Mouse (Mus musculus): ENCODE measurements around the gene Mrpl37. TPM values are rescaled to one million over a fixed set of nuclear protein-coding genes. Genes with fewer than 3 reads are reported as not detected.

Mrpl37 gene
- polyA plus RNA-seq, 1 experiment = 17.7 TPM

DNA sequence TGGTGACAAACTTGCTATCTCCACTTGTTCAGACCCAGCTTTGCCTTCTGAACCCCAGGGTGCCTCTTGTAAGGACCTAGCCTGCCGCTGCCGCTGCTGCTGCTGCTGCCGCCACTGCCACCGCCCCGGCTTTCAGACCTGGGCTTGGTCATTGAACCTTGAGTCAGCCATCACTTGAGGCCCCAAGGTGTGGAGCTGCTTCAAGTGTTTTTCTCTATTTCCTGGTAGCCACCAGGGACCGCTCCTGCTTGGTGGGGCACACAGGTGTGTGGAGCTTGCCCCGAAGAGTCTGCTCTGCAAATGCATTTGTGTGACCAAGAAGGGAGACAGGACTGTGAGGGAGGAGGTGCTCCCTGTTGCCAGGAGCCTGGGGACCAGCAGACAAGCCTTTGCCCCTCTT lies 41.8 kb downstream of the Mrpl37 start:
- H3K9me3 ChIP-seq = no peaks in the 10 kb centered on the region
- H3K27me3 ChIP-seq (replicated peaks) = no peaks in the 10 kb centered on the region
- H3K4me1 ChIP-seq = peaks cover 42% of the 10 kb centered on the region
- no peak overlapping the region for H3K4me3 ChIP-seq (replicated peaks)
- no peak for TF ChIP-seq FLI1 (IDR thresholded peaks at IDR 0.05; ENCODE audit: low read length)
- TF ChIP-seq GATA1 (IDR thresholded peaks at IDR 0.05; ENCODE audit: borderline replicate concordance, low read length) = no peak
- H3K36me3 ChIP-seq (replicated peaks; ENCODE audit: low read length) = peaks cover 41% of the 10 kb centered on the region

DNA sequence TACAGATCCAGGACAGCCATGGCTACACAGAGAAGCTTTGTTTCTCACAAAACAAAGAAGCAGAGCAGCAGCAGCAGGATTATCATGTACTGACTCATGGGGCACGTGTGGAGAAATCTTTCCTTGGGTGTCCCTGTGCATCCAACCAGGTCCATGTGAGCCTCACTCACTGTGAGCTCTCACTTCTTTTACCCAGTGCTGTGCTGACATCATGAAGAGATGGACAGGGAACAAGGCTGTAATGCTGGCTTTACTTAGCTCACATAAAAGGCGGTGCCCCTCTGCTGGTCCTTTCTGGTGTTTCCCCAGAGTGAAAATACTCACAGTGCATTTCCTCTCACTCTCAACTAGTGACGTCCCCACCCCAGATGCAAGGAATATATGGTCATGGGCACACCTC lies 45.2 kb downstream of the Mrpl37 start:
- peaks cover 56% of the 10 kb centered on the region for H3K4me1 ChIP-seq
- H3K27me3 ChIP-seq (replicated peaks) = no peaks in the 10 kb centered on the region
- TF ChIP-seq GATA1 (IDR thresholded peaks at IDR 0.05; ENCODE audit: borderline replicate concordance, low read length) = no peak
- TF ChIP-seq FLI1 (IDR thresholded peaks at IDR 0.05; ENCODE audit: low read length) = no peak
- no peaks in the 10 kb centered on the region for H3K9me3 ChIP-seq
- peaks cover 13% of the 10 kb centered on the region for H3K36me3 ChIP-seq (replicated peaks; ENCODE audit: low read length)
- H3K4me3 ChIP-seq (replicated peaks) = no peak overlapping the region

DNA sequence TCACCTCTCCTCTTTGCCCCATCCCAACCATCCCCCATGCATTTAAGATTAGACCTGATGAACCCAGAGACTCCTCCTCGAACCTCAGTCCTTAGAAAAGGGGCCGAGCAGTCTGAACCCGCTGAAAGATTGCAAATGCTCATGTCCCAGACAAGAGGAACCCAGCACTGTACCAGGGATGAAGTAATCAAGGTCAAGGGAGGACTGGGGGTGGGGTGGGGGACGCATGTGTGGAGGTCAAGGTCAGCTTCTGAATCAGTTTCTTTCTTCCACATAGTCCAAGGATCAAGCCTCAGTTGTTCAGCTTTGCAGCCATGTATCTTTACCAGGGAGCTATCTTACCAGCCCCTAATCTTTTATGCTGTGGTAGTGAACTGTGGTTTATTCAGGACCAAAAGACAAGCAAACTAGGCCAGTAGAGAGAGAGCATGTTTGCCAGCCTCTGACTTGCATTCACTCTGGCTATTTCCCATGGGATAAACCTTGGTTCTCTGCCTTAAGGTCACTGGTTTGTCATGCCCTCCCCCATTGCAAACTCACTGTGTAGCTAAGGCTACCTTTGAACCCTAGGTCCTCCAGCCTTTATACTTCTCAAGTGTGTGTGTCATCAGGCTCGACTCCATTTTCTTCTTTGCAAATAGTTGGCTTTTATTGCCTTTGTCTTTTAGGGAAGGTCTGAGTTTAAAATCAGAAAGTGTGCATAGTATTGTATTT lies 46.2 kb downstream of the Mrpl37 start:
- no peak for TF ChIP-seq GATA1 (IDR thresholded peaks at IDR 0.05; ENCODE audit: borderline replicate concordance, low read length)
- no peak for TF ChIP-seq FLI1 (IDR thresholded peaks at IDR 0.05; ENCODE audit: low read length)
- no peaks in the 10 kb centered on the region for H3K9me3 ChIP-seq
- H3K4me3 ChIP-seq (replicated peaks) = no peak overlapping the region
- peaks cover 60% of the 10 kb centered on the region for H3K4me1 ChIP-seq
- H3K36me3 ChIP-seq (replicated peaks; ENCODE audit: low read length) = peaks cover 20% of the 10 kb centered on the region
- H3K27me3 ChIP-seq (replicated peaks) = peaks cover 4% of the 10 kb centered on the region

DNA sequence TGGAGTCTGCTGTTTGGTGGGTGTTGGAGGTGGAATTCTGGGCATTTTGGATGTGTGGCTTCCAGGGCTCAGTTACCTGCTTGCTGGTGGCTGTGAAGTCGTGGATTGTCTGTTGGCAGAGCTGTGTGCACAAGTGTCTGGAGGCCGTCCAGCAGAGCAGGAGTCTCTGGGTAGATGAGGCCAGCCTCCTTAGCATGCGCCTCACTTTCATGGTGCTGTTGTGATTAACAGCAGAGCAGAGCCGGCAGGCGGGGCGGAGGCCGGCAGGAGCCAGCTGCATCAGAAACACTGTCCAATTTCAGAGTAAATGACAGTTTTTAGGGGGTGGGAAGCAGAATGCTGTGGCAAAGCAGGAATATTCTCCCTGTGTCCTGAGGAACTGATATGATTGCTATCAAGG lies 47.6 kb downstream of the Mrpl37 start:
- no peak for TF ChIP-seq GATA1 (IDR thresholded peaks at IDR 0.05; ENCODE audit: borderline replicate concordance, low read length)
- TF ChIP-seq FLI1 (IDR thresholded peaks at IDR 0.05; ENCODE audit: low read length) = no peak
- Histone ChIP-seq H3K36me3 (replicated peaks; ENCODE audit: low read length) (peaks cover 25% of the 10 kb centered on the region), H3K9me3 (no peaks in the 10 kb centered on the region), H3K27me3 (replicated peaks) (peaks cover 4% of the 10 kb centered on the region), H3K4me1 (peaks cover 51% of the 10 kb centered on the region), H3K4me3 (replicated peaks) (no peak overlapping the region)

DNA sequence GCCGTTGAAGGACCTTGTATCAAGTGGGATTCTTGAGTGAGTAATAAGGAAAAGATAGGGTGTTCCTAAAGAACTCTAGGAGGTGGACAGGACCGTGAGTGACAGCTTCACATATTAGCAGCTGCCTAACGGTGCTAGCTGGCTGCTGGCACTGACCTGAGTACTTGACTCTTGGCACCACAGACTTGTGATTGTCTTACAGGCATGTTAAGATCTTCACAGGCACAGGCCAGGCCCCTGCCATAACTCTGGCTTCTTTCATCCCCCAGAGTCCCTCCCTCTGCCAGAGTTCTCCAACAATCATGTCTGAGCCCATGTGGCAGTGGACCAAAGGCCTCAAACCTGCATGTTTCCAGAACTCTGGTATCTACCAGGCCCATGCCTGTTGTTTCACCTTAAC lies 48.1 kb downstream of the Mrpl37 start:
- TF ChIP-seq GATA1 (IDR thresholded peaks at IDR 0.05; ENCODE audit: borderline replicate concordance, low read length) (no peak), FLI1 (IDR thresholded peaks at IDR 0.05; ENCODE audit: low read length) (no peak)
- peaks cover 28% of the 10 kb centered on the region for H3K36me3 ChIP-seq (replicated peaks; ENCODE audit: low read length)
- no peak overlapping the region for H3K4me3 ChIP-seq (replicated peaks)
- no peaks in the 10 kb centered on the region for H3K9me3 ChIP-seq
- H3K4me1 ChIP-seq = peaks cover 52% of the 10 kb centered on the region
- H3K27me3 ChIP-seq (replicated peaks) = peaks cover 4% of the 10 kb centered on the region

DNA sequence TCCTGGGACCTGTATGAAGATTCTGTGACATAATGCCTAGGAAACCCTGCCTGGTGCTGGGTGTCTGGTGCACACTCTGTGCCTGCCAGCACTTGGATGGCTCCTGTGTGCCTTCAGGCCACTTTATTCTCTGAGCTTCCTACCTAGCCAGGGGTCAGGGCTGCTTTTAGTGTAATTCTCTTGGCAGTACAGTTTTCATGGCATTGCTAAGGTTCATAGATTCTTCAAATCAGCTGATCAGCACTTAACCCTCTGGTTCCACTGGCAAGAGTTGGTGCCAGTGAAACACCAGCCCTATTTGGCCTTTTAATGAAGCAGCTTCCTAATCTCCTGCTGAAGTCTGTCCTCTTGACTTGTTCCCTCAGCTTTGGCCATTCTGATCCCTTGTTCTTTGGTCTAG lies 49.4 kb downstream of the Mrpl37 start:
- H3K9me3 ChIP-seq = no peaks in the 10 kb centered on the region
- H3K4me1 ChIP-seq = peaks cover 45% of the 10 kb centered on the region
- peaks cover 4% of the 10 kb centered on the region for H3K27me3 ChIP-seq (replicated peaks)
- TF ChIP-seq GATA1 (IDR thresholded peaks at IDR 0.05; ENCODE audit: borderline replicate concordance, low read length) = no peak
- H3K4me3 ChIP-seq (replicated peaks) = no peak overlapping the region
- H3K36me3 ChIP-seq (replicated peaks; ENCODE audit: low read length) = peaks cover 27% of the 10 kb centered on the region

DNA sequence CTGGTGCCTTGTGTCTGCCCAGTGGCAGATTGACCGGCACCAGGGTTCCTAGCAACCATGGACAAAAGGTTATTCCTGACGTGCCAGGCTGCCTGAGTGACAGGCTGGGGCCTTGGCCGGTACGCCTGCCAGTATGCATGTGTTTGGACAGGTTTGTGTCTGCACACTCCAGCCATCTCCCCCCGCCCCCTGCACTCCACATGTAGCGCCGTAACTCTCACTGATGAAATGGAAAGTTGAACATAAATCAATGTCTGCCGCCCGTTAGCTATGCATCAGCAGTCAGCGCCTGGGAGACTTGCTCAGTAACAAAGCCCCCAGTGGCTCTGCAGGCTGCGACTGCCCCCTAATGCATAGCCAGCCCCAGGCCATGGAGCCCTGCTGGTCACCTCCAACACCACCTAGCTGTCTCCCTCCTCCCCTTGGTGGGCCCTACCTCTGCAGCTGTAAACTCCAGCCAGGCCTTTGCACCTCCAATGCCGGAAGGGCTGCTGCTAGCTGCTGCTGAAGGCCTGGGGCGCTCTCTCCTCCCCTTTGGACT lies 50.6 kb downstream of the Mrpl37 start:
- Histone ChIP-seq H3K36me3 (replicated peaks; ENCODE audit: low read length) (peaks cover 37% of the 10 kb centered on the region), H3K4me3 (replicated peaks) (no peak overlapping the region), H3K4me1 (peaks cover 48% of the 10 kb centered on the region), H3K9me3 (no peaks in the 10 kb centered on the region), H3K27me3 (replicated peaks) (peaks cover 4% of the 10 kb centered on the region)
- TF ChIP-seq FLI1 (IDR thresholded peaks at IDR 0.05; ENCODE audit: low read length) (no peak), GATA1 (IDR thresholded peaks at IDR 0.05; ENCODE audit: borderline replicate concordance, low read length) (no peak)

DNA sequence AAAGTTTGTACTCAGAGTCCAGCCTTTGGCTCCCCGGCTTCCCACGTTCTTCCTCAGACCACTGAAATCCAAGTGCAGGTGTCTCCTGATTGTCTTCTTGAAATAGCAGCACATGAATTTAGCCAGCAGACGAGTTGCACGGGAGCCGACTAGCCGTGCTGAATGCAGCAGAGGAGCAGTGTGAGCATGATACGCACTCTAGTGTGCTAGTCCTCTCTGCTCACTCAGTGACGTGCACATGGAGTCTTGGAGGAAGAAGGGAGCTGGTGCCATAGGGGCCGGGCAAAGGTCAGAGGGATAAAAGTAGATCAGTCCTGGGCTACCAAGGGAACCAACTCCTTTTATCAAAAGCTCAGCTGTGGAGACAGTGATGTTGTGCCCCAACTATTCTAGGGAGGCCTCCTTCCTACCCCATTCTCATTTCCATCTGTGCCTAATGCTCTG lies 52.8 kb downstream of the Mrpl37 start:
- H3K36me3 ChIP-seq (replicated peaks; ENCODE audit: low read length) = peaks cover 53% of the 10 kb centered on the region
- H3K4me3 ChIP-seq (replicated peaks) = no peak overlapping the region
- no peaks in the 10 kb centered on the region for H3K9me3 ChIP-seq
- TF ChIP-seq FLI1 (IDR thresholded peaks at IDR 0.05; ENCODE audit: low read length) (no peak), GATA1 (IDR thresholded peaks at IDR 0.05; ENCODE audit: borderline replicate concordance, low read length) (no peak)
- peaks cover 40% of the 10 kb centered on the region for H3K4me1 ChIP-seq
- peaks cover 4% of the 10 kb centered on the region for H3K27me3 ChIP-seq (replicated peaks)

DNA sequence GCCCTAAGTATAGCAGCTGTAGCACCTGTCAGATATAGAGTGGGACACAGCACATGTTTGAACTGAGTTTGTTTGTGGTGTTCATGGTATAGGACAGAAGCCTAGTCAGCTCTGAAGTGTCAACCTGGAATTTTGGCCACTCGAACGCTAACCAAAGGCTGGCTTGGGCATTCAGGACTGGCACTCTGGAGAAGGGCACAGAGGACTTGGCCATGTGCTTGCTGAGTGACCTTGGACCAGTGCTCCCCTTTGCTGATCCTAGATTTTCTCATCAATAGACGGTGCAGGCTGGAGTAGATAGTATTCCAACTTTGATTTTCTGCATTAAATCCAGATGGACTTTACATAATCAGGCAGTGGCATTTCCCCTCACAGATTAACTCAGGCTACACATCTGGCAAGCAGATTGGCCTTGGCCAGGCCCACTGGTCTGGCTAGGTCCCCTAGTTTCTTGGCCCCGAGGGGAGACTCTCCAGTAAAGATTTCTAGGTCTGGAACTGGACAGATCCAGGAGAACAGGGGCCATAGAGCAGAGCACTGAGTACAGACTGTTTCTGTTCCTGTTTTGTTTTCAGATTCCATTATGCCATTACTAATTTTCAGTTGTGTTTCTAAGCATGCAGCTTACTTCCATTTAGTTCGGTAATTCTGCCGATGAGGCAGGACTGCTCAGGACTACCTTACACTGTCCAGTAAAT lies 53.4 kb downstream of the Mrpl37 start:
- H3K4me3 ChIP-seq (replicated peaks) = no peak overlapping the region
- peaks cover 4% of the 10 kb centered on the region for H3K27me3 ChIP-seq (replicated peaks)
- H3K36me3 ChIP-seq (replicated peaks; ENCODE audit: low read length) = peaks cover 51% of the 10 kb centered on the region
- no peaks in the 10 kb centered on the region for H3K9me3 ChIP-seq
- peaks cover 41% of the 10 kb centered on the region for H3K4me1 ChIP-seq
- TF ChIP-seq FLI1 (IDR thresholded peaks at IDR 0.05; ENCODE audit: low read length) = no peak

DNA sequence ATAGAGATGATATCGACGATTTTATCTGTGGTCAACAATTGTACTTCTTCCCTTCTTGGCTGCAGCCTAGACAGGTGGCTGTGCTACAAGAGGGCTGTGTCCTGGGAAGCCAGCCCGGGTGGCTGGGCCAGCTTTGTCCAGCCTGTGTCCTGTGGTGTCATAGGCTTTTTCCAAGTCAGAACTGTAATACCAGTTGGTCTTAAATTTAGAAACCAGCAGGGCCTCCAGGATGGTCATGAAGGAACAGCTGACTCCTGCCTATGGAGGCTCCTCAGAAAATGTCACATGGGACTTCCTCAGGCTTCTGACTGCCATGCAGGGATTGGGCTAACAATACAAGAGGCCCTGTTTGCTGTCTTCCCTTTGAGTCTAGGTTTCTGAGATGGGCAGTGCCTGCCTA lies 54.1 kb downstream of the Mrpl37 start:
- peaks cover 51% of the 10 kb centered on the region for H3K36me3 ChIP-seq (replicated peaks; ENCODE audit: low read length)
- peaks cover 48% of the 10 kb centered on the region for H3K4me1 ChIP-seq
- no peaks in the 10 kb centered on the region for H3K9me3 ChIP-seq
- no peak for TF ChIP-seq FLI1 (IDR thresholded peaks at IDR 0.05; ENCODE audit: low read length)
- no peak for TF ChIP-seq GATA1 (IDR thresholded peaks at IDR 0.05; ENCODE audit: borderline replicate concordance, low read length)
- H3K27me3 ChIP-seq (replicated peaks) = peaks cover 4% of the 10 kb centered on the region
- H3K4me3 ChIP-seq (replicated peaks) = no peak overlapping the region

All from megakaryocyte, embryonic 14.5 days (primary cell).